Mouse (Mus musculus): ENCODE data around the gene Nhp2. TPM values are rescaled to one million over a fixed set of nuclear protein-coding genes. Genes with fewer than 3 reads are reported as not detected.
A peak's percentile ranks its signal among the peaks of the same experiment; 100 is the strongest.

Nhp2 gene
- polyA plus RNA-seq, 1 experiment from 2014 or later, result 174 TPM

DNA sequence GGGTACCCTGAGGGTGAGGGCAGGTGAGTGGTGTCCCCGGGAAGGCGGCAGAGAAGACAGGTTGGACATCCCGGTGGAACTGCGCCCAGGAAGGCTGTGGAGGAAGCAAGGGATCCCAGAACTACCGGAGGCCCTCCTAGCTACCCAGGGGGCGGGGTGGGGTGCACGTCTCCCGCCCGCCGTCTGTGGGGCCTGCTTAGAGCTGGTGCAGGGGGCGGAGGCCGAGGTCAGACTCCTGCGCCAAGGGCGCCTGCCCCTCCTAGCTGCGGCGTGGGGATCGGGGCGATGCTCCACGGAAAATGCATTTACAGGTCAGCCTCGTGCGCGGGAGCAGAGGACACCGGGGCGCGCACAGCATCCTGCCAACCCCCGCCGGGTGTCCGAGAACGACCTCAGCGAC lies 30.7 kb downstream of the Nhp2 start:
- Histone ChIP-seq H3K36me3 (ENCODE audit: control insufficient read depth, insufficient read depth, low read length) (no peaks in the 10 kb centered on the region; the same call in 1 of the 2 replicates), H3K27ac (ENCODE audit: low read length) (peak overlapping the region; percentile 66), H3K9me3 (ENCODE audit: control insufficient read depth, low read depth, low read length) (no peaks in the 10 kb centered on the region), H3K9ac (replicated peaks; ENCODE audit: low read depth, low read length) (peak overlapping the region; percentile 55), H3K4me1 (ENCODE audit: control insufficient read depth, insufficient read depth, low read length) (peaks cover 14% of the 10 kb centered on the region), H3K4me2 (replicated peaks; ENCODE audit: low read depth, low read length) (peak overlapping the region; percentile 98), H3K27me3 (ENCODE audit: control insufficient read depth, insufficient read depth, low read length) (no peaks in the 10 kb centered on the region), H3K4me3 (ENCODE audit: low read depth, low read length) (peak overlapping the region; percentile 67)
- WGBS, result under 1% methylated on average over 30 of the region's 30 CpGs
- peak; percentile 2; the same call in 1 of the 2 replicates for ATAC-seq (ENCODE audit: insufficient number of reproducible peaks, insufficient read depth, low FRiP score, low read depth)

DNA sequence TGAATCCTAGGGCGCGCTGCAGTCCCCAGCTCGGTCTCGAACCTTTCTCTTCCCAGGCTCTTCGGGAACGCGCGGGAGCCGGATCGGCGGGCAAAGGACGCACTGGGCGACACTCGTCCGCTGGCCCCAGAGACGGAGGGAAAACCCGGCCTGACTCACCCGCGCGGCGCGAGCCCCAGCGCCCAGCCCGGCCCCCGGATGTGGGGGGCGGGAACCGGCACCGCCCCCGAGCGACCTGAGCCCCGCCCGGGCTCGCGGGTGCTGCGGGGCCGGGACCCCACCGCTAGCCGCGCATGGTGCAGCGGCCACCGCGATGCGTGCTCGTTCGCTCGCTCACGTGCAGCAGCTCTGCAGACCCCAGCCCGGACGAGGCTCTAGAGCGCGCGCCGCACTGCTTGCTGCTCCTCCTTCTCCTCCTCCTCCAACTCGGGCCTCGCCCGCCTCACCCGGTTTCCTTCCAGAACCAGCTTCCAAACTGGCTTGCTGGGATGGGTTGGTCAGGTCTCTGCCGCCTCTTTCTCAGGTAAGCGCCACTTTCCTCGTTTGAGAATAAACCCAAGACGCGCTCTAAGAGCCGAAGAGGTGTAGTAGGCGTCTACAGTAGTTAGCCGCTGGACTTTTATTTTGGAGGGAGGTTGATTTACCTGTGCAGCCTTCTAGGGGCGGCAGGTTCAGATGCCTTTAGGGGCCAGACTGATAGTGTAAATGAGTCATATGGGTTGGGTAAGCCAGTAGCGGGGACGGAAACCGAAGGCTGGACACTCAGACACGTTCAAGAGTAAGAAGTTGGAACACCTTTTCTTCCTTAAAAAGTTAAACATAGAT lies 31.4 kb downstream of the Nhp2 start, which contains the start of the genes N4bp3 and D930048N14Rik:
N4bp3 (minus strand) TSS at position 152 of the 825 bp plus-strand sequence.
D930048N14Rik (plus strand) TSS at position 264 of the 825 bp plus-strand sequence.
- Histone ChIP-seq H3K27me3 (ENCODE audit: control insufficient read depth, insufficient read depth, low read length) (no peaks in the 10 kb centered on the region), H3K36me3 (ENCODE audit: control insufficient read depth, insufficient read depth, low read length) (no peaks in the 10 kb centered on the region), H3K9me3 (ENCODE audit: control insufficient read depth, low read depth, low read length) (no peaks in the 10 kb centered on the region), H3K4me2 (replicated peaks; ENCODE audit: low read depth, low read length) (peak within 1 kb of the TSS; percentile 98), H3K9ac (replicated peaks; ENCODE audit: low read depth, low read length) (peak within 1 kb of the TSS; percentile 55), H3K27ac (ENCODE audit: low read length) (peak within 1 kb of the TSS; percentile 66), H3K4me3 (ENCODE audit: low read depth, low read length) (peak within 1 kb of the TSS; percentile 67), H3K4me1 (ENCODE audit: control insufficient read depth, insufficient read depth, low read length) (peaks cover 14% of the 10 kb centered on the region)
- WGBS, result 1% methylated on average over 42 of the region's 70 CpGs
- ATAC-seq (ENCODE audit: insufficient number of reproducible peaks, insufficient read depth, low FRiP score, low read depth), result peak; percentile 72

DNA sequence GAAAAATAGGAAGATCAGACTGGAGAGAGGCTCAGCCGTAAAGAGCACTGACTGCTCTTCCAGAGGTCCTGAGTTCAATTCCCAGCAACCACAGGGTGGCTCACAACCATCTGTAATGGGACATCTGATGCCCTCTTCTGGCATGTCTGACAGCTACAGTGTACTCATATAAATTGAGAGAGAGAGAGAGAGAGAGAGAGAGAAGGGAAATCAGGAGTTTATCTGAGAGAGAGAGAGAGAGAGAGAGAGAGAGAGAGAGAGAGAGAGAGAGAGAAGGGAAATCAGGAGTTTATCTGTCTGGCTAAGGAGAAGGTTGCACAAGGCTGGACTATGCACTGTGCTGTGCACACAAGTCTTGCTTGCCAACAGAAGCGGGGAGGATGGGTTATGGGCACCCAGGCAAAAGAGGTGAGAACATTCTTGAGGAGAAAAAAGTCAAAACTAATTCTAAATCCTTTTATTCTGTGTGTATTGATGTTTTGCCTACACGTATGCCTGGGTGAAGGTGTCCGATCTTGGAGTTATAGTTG lies 33.4 kb downstream of the Nhp2 start:
- H3K27me3 ChIP-seq (ENCODE audit: control insufficient read depth, insufficient read depth, low read length), result no peaks in the 10 kb centered on the region
- ATAC-seq (ENCODE audit: insufficient number of reproducible peaks, insufficient read depth, low FRiP score, low read depth), result no peak
- H3K27ac ChIP-seq (ENCODE audit: low read length), result no peak overlapping the region
- peaks cover 14% of the 10 kb centered on the region for H3K4me1 ChIP-seq (ENCODE audit: control insufficient read depth, insufficient read depth, low read length)
- no peak overlapping the region for H3K9ac ChIP-seq (replicated peaks; ENCODE audit: low read depth, low read length)
- no peaks in the 10 kb centered on the region for H3K36me3 ChIP-seq (ENCODE audit: control insufficient read depth, insufficient read depth, low read length)
- H3K9me3 ChIP-seq (ENCODE audit: control insufficient read depth, low read depth, low read length), result no peaks in the 10 kb centered on the region
- no peak overlapping the region for H3K4me3 ChIP-seq (ENCODE audit: low read depth, low read length)
- no peak overlapping the region for H3K4me2 ChIP-seq (replicated peaks; ENCODE audit: low read depth, low read length)
- WGBS, result 88% methylated on average over 4 of the region's 4 CpGs

DNA sequence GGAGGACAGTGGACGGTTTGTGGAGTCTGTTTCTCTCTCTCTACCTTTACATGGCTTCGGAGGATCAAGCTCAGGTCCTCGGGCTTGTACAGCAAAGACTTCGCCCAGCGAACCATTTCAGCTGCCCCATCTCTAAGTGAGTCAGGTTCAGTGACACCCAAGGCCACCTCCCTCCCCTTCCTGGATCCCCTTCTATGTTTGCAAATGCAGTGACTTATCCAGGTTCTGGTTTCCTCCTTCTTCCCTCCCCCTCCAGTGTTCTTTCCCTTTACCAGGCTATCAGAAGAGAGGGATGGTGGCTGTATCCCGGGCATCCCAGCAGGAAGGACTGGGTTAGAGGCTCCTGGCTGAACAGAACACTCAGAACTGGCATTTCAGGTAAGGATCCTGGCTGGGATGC lies 34.2 kb downstream of the Nhp2 start:
- no peaks in the 10 kb centered on the region for H3K9me3 ChIP-seq (ENCODE audit: control insufficient read depth, low read depth, low read length)
- no peak for ATAC-seq (ENCODE audit: insufficient number of reproducible peaks, insufficient read depth, low FRiP score, low read depth)
- no peak overlapping the region for H3K27ac ChIP-seq (ENCODE audit: low read length)
- H3K4me1 ChIP-seq (ENCODE audit: control insufficient read depth, insufficient read depth, low read length), result peaks cover 7% of the 10 kb centered on the region
- no peak overlapping the region for H3K9ac ChIP-seq (replicated peaks; ENCODE audit: low read depth, low read length)
- 87% methylated on average over 6 of the region's 6 CpGs for WGBS
- no peak overlapping the region for H3K4me3 ChIP-seq (ENCODE audit: low read depth, low read length)
- H3K4me2 ChIP-seq (replicated peaks; ENCODE audit: low read depth, low read length), result no peak overlapping the region
- H3K27me3 ChIP-seq (ENCODE audit: control insufficient read depth, insufficient read depth, low read length), result no peaks in the 10 kb centered on the region
- H3K36me3 ChIP-seq (ENCODE audit: control insufficient read depth, insufficient read depth, low read length), result no peaks in the 10 kb centered on the region

DNA sequence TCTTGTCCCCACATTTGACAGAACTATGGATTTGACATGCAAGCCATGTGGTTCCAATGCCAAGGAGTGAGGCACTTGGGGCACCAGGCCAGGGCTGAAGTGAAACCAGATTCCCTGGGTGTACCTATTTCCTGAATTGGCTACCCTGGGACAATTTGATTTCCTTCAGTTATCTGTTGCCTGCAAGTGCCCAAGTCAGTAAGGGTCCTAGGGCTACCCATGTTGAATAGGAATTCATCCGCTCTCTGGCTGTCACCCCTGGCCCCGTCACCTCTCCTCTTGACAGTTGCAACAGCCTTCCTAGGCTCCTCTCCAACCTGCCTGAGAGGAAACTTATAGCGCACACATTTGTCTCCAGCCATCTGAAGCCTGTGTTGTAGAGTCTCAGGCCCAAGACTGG lies 35.4 kb downstream of the Nhp2 start:
- ATAC-seq (ENCODE audit: insufficient number of reproducible peaks, insufficient read depth, low FRiP score, low read depth), result no peak
- no peak overlapping the region for H3K4me2 ChIP-seq (replicated peaks; ENCODE audit: low read depth, low read length)
- H3K9me3 ChIP-seq (ENCODE audit: control insufficient read depth, low read depth, low read length), result no peaks in the 10 kb centered on the region
- 0 out of 2 replicates have a peak, but pooled peaks cover 3% of the 10 kb centered on the region for H3K4me1 ChIP-seq (ENCODE audit: control insufficient read depth, insufficient read depth, low read length)
- WGBS, result 93% methylated on average over 3 of the region's 3 CpGs
- H3K9ac ChIP-seq (replicated peaks; ENCODE audit: low read depth, low read length), result no peak overlapping the region
- no peaks in the 10 kb centered on the region for H3K36me3 ChIP-seq (ENCODE audit: control insufficient read depth, insufficient read depth, low read length)
- H3K27ac ChIP-seq (ENCODE audit: low read length), result no peak overlapping the region
- H3K4me3 ChIP-seq (ENCODE audit: low read depth, low read length), result no peak overlapping the region
- H3K27me3 ChIP-seq (ENCODE audit: control insufficient read depth, insufficient read depth, low read length), result no peaks in the 10 kb centered on the region

DNA sequence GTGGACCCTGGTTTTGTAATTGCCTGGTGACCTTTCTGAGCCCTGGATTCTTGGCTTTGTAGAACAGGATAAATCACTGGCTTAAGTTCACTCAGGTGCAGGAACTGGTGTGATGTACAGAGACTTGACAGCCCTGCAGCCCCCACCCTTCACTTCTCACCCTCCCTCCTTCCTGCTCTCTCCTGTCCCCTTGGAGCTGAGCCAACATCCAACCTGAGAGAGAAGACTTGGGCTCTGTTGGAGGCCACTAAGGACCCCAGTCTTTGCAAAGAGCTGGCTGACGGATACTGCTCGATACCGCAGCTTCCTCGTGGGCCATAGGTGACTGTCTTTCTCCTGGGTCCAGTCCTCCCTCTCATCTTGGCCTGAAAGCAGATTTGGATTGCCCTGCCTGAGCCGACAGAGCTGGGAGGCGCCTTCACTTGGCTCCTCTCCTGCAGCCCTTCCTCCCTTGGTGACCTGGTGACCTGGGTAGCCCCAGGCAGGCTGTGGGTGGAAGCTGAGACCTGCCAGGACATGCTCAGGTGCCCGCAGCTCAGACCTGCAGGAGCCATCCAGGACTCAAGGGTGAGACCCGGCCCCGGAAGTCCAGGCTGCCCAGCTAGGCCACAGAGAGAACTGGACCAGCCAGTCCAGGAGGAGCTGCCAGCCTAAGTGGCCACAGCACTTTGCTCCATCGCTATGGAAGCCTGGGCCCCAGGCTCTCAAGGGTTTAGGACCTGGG lies 37.4 kb downstream of the Nhp2 start:
- H3K27ac ChIP-seq (ENCODE audit: low read length), result no peak overlapping the region

DNA sequence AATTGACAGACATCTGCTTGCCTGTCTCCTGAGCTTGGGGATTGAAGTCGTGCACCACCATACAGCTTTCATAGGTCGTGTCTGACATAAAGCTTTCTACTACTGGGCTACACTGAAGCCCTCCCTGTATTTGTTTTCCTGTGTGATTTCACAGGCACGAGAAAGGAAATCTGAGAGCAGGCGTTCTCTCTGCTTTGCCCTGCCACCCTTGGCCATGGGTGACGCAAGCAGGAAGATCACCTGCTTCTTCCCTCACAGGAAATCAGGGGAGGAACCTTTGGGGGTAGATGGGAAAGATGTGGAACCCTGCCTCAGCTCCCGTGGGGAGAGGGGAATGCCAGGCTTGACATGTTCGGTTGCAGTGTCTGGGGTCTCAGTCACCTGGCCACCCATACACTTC lies 38.8 kb downstream of the Nhp2 start:
- Histone ChIP-seq H3K27me3 (ENCODE audit: control insufficient read depth, insufficient read depth, low read length) (no peaks in the 10 kb centered on the region), H3K36me3 (ENCODE audit: control insufficient read depth, insufficient read depth, low read length) (no peaks in the 10 kb centered on the region), H3K4me1 (ENCODE audit: control insufficient read depth, insufficient read depth, low read length) (no peaks in the 10 kb centered on the region), H3K4me2 (replicated peaks; ENCODE audit: low read depth, low read length) (no peak overlapping the region), H3K9ac (replicated peaks; ENCODE audit: low read depth, low read length) (no peak overlapping the region), H3K9me3 (ENCODE audit: control insufficient read depth, low read depth, low read length) (no peaks in the 10 kb centered on the region), H3K27ac (ENCODE audit: low read length) (no peak overlapping the region), H3K4me3 (ENCODE audit: low read depth, low read length) (no peak overlapping the region)
- ATAC-seq (ENCODE audit: insufficient number of reproducible peaks, insufficient read depth, low FRiP score, low read depth), result no peak
- WGBS, result 60% methylated on average over 7 of the region's 7 CpGs

More for the DNA sequence above, 37.4 kb downstream of the Nhp2 start:
- no peaks in the 10 kb centered on the region for H3K4me1 ChIP-seq (ENCODE audit: control insufficient read depth, insufficient read depth, low read length)
- H3K4me2 ChIP-seq (replicated peaks; ENCODE audit: low read depth, low read length), result no peak overlapping the region
- no peak overlapping the region for H3K9ac ChIP-seq (replicated peaks; ENCODE audit: low read depth, low read length)
- no peaks in the 10 kb centered on the region for H3K9me3 ChIP-seq (ENCODE audit: control insufficient read depth, low read depth, low read length)
- H3K27me3 ChIP-seq (ENCODE audit: control insufficient read depth, insufficient read depth, low read length), result no peaks in the 10 kb centered on the region
- 77% methylated on average over 10 of the region's 10 CpGs for WGBS
- H3K4me3 ChIP-seq (ENCODE audit: low read depth, low read length), result no peak overlapping the region
- no peak for ATAC-seq (ENCODE audit: insufficient number of reproducible peaks, insufficient read depth, low FRiP score, low read depth)
- H3K36me3 ChIP-seq (ENCODE audit: control insufficient read depth, insufficient read depth, low read length), result no peaks in the 10 kb centered on the region

DNA sequence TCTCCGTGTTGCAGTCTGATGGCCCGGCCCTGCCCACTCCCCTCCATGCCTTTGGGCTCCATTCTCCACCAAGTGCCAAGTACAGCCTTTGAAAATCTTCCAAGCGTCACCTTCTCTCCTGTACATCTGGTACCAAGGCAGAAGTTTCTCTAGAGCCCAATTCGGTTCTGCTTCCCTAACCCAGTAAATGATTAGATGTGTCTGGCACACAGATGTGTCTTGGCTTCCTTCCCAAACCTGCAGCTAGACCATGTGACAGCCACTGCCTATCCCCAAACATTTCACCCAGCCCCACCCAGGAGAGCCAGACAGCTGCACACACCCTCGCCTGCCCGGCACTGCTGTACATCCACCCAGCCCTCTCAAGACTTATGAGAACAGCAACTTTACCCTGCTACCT lies 39.2 kb downstream of the Nhp2 start:
- no peak overlapping the region for H3K4me2 ChIP-seq (replicated peaks; ENCODE audit: low read depth, low read length)
- no peak overlapping the region for H3K4me3 ChIP-seq (ENCODE audit: low read depth, low read length)
- no peak overlapping the region for H3K9ac ChIP-seq (replicated peaks; ENCODE audit: low read depth, low read length)
- H3K4me1 ChIP-seq (ENCODE audit: control insufficient read depth, insufficient read depth, low read length), result no peaks in the 10 kb centered on the region
- H3K27me3 ChIP-seq (ENCODE audit: control insufficient read depth, insufficient read depth, low read length), result no peaks in the 10 kb centered on the region
- WGBS, result 41% methylated on average over 6 of the region's 6 CpGs
- no peaks in the 10 kb centered on the region for H3K9me3 ChIP-seq (ENCODE audit: control insufficient read depth, low read depth, low read length)
- ATAC-seq (ENCODE audit: insufficient number of reproducible peaks, insufficient read depth, low FRiP score, low read depth), result no peak; the same call in 1 of the 2 replicates
- H3K36me3 ChIP-seq (ENCODE audit: control insufficient read depth, insufficient read depth, low read length), result no peaks in the 10 kb centered on the region
- H3K27ac ChIP-seq (ENCODE audit: low read length), result no peak overlapping the region
